Mouse (Mus musculus) CH12.LX (cell line): ENCODE data around the gene Sdhd. TPM values are rescaled to one million over a fixed set of nuclear protein-coding genes. Genes with fewer than 3 reads are reported as not detected.

Source experiments
- CHD1 ChIP-seq: IDR thresholded peaks from 2 replicates; pipeline ENCODE4 v1.6.1; 2012; ENCODE audit warnings: low read depth, low read length, improper control_type of control experiment, inconsistent platforms
- CHD2 ChIP-seq: IDR thresholded peaks from 2 replicates; pipeline ENCODE4 v1.6.1; 2011; ENCODE audit warnings: low read length, improper control_type of control experiment
- E2F4 ChIP-seq: IDR thresholded peaks from 2 replicates; pipeline ENCODE4 v1.6.1; 2011; ENCODE audit warnings: low read depth, low read length, improper control_type of control experiment; ENCODE audit not compliant: insufficient replicate concordance
- ELF1 ChIP-seq: IDR thresholded peaks from 2 replicates; pipeline ENCODE4 v1.6.1; 2014; ENCODE audit warnings: low read depth, mild to moderate bottlenecking, inconsistent platforms, low read length, improper control_type of control experiment
- MAFK ChIP-seq: IDR thresholded peaks from 2 replicates; pipeline ENCODE4 v1.6.1; 2011; ENCODE audit warnings: low read length, improper control_type of control experiment; ENCODE audit not compliant: insufficient replicate concordance
- PAX5 ChIP-seq: IDR thresholded peaks from 2 replicates; pipeline ENCODE4 v1.6.1; 2012; ENCODE audit warnings: low read length, inconsistent platforms, mixed read lengths
- RCOR1 ChIP-seq: conservative IDR thresholded peaks from 2 replicates; pipeline ENCODE4 v1.6.1; 2012; ENCODE audit warnings: low read depth, mild to moderate bottlenecking, inconsistent platforms, low read length, improper control_type of control experiment
- SIN3A ChIP-seq: IDR thresholded peaks from 2 replicates; pipeline ENCODE4 v1.6.1; 2012; ENCODE audit warnings: low read length, improper control_type of control experiment, inconsistent platforms
- TCF12 ChIP-seq: IDR thresholded peaks from 2 replicates; pipeline ENCODE4 v1.6.1; 2014; ENCODE audit warnings: low read depth, mild to moderate bottlenecking, inconsistent platforms, low read length, improper control_type of control experiment
- ZMIZ1 ChIP-seq: IDR thresholded peaks from 2 replicates; pipeline ENCODE4 v1.6.1; 2012; ENCODE audit warnings: low read depth, mild to moderate bottlenecking, inconsistent platforms, low read length, improper control_type of control experiment
- ZNF384 ChIP-seq: IDR thresholded peaks from 2 replicates; pipeline ENCODE4 v1.6.1; 2012; ENCODE audit warnings: low read depth, low read length, improper control_type of control experiment, inconsistent platforms
- polyA plus RNA-seq: library from polyadenylated mRNA; unstranded; fragments of >175 nt; gene quantifications from 2 replicates; pipeline ENCODE4 v1.2.1, GENCODE M21; 2012; ENCODE audit warnings: low read depth; ENCODE audit not compliant: insufficient read length
- total RNA-seq, 2 experiments: library from RNA; depleted of rRNA; stranded (reverse); fragments of 300-350 nt in 1 of 2; fragments of >200 nt in 1 of 2; gene quantifications; 2 replicates each; pipeline ENCODE4 v1.2.3; 2012 to 2014

Sdhd gene
- total and polyA plus RNA-seq, 3 experiments: 215 to 407 (median 240) TPM

DNA sequence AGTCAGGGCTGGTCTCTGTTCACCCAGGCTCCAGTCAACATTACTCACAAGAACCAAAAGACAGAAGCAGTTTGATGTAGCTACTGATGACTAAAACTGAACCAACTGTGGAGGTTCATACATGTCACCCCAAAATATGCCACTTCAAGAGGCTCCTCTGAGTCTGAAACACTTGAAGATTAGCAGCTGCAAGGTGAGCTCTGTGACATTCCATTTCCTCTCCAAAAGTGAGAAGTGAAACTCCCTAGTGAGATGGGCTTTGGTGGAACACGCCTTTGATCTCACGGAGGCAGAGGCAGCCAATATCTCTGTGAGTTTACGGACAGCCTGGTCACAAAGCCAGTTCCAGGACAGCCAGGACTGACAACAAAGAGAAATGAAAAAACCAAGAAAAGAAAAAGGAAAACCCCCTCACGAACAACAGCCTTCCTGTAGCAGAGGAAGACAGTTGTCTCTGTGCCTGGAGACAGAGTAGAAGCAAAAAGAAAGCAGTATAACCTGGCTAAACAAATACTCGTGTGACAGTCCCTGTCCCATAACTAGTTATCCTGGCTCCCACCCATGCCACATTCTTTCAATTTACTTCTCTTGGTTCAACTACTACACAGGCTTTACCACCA, 55.6 kb downstream of the Sdhd start (continued):
- no peak for TF ChIP-seq E2F4
- TF ChIP-seq RCOR1: peak; percentile 82
- peak; percentile 44; the same call in 1 of the 2 replicates for TF ChIP-seq MAFK
- TF ChIP-seq ZNF384: no peak; the same call in 1 of the 2 replicates
- TF ChIP-seq CHD1: no peak
- TF ChIP-seq ELF1: 0 out of 2 replicates have a peak, but pooled peaks have one; percentile 12
- TF ChIP-seq ZMIZ1: no peak
- TF ChIP-seq CHD2: peak; percentile 61
- TF ChIP-seq TCF12: peak; percentile 86
- TF ChIP-seq PAX5: no peak
- peak; percentile 71; the same call in 1 of the 2 replicates for TF ChIP-seq SIN3A

Other genes starting within 250 kb of the Sdhd start
- 0.08 TPM in 1 of 2 replicates, not detected in the other for gene Plet1, start 109.3 kb downstream of the Sdhd start, total RNA-seq (2012; rRNA removed)
- gene Plet1, start 109.3 kb downstream of the Sdhd start, total RNA-seq (2014; rRNA removed): not detected in 2 replicates
- gene Plet1, start 109.3 kb downstream of the Sdhd start, polyA plus RNA-seq: 0.19 TPM in 1 of 2 replicates, not detected in the other
- 35.3 and 37.9 TPM in 2 replicates for gene Pts, start 75.1 kb downstream of the Sdhd start, total RNA-seq (2012; rRNA removed)
- 89.4 and 91.8 TPM in 2 replicates for gene Pts, start 75.1 kb downstream of the Sdhd start, total RNA-seq (2014; rRNA removed)
- 35.4 and 37.7 TPM in 2 replicates for gene Pts, start 75.1 kb downstream of the Sdhd start, polyA plus RNA-seq
- gene Il18, start 49.0 kb downstream of the Sdhd start, total RNA-seq (2012; rRNA removed): 0.59 and 0.63 TPM in 2 replicates
- 0.70 and 0.98 TPM in 2 replicates for gene Il18, start 49.0 kb downstream of the Sdhd start, total RNA-seq (2014; rRNA removed)
- gene Il18, start 49.0 kb downstream of the Sdhd start, polyA plus RNA-seq: 0.56 TPM in 1 of 2 replicates, not detected in the other
- gene Bco2, start 48.6 kb downstream of the Sdhd start, total RNA-seq (2012; rRNA removed): 1.2 and 1.3 TPM in 2 replicates
- gene Bco2, start 48.6 kb downstream of the Sdhd start, total RNA-seq (2014; rRNA removed): 0.68 and 0.73 TPM in 2 replicates
- 0.53 and 0.93 TPM in 2 replicates for gene Bco2, start 48.6 kb downstream of the Sdhd start, polyA plus RNA-seq
- gene Tex12, start 42.5 kb downstream of the Sdhd start, total RNA-seq (2012; rRNA removed): not detected in 2 replicates
- gene Tex12, start 42.5 kb downstream of the Sdhd start, total RNA-seq (2014; rRNA removed): not detected in 2 replicates
- not detected in 2 replicates for gene Tex12, start 42.5 kb downstream of the Sdhd start, polyA plus RNA-seq
- 160 and 183 TPM in 2 replicates for gene Timm8b, start 98 bp upstream of the Sdhd start, total RNA-seq (2012; rRNA removed)
- gene Timm8b, start 98 bp upstream of the Sdhd start, total RNA-seq (2014; rRNA removed): 244 and 249 TPM in 2 replicates
- gene Timm8b, start 98 bp upstream of the Sdhd start, polyA plus RNA-seq: 119 and 155 TPM in 2 replicates
- gene Pih1d2, start 13.5 kb upstream of the Sdhd start, total RNA-seq (2012; rRNA removed): 1.8 and 2.4 TPM in 2 replicates
- gene Pih1d2, start 13.5 kb upstream of the Sdhd start, total RNA-seq (2014; rRNA removed): 4.8 and 5.5 TPM in 2 replicates
- gene Pih1d2, start 13.5 kb upstream of the Sdhd start, polyA plus RNA-seq: 2.8 and 3.2 TPM in 2 replicates
- 9.6 and 10.0 TPM in 2 replicates for gene Nkapd1, start 13.7 kb upstream of the Sdhd start, total RNA-seq (2012; rRNA removed)
- gene Nkapd1, start 13.7 kb upstream of the Sdhd start, total RNA-seq (2014; rRNA removed): 13.5 and 13.7 TPM in 2 replicates
- 36.7 and 38.4 TPM in 2 replicates for gene Nkapd1, start 13.7 kb upstream of the Sdhd start, polyA plus RNA-seq
- gene Dlat, start 56.0 kb upstream of the Sdhd start, total RNA-seq (2012; rRNA removed): 45.2 and 49.6 TPM in 2 replicates
- gene Dlat, start 56.0 kb upstream of the Sdhd start, total RNA-seq (2014; rRNA removed): 67.5 and 81.5 TPM in 2 replicates
- gene Dlat, start 56.0 kb upstream of the Sdhd start, polyA plus RNA-seq: 53.4 and 55.7 TPM in 2 replicates
- 0.04 and 0.13 TPM in 2 replicates for gene Dixdc1, start 135.7 kb upstream of the Sdhd start, total RNA-seq (2012; rRNA removed)
- 0.15 and 0.23 TPM in 2 replicates for gene Dixdc1, start 135.7 kb upstream of the Sdhd start, total RNA-seq (2014; rRNA removed)
- gene Dixdc1, start 135.7 kb upstream of the Sdhd start, polyA plus RNA-seq: 0.19 and 0.21 TPM in 2 replicates
- gene 2310030G06Rik, start 142.7 kb upstream of the Sdhd start, total RNA-seq (2012; rRNA removed): not detected in 2 replicates
- gene 2310030G06Rik, start 142.7 kb upstream of the Sdhd start, total RNA-seq (2014; rRNA removed): not detected in 2 replicates
- gene 2310030G06Rik, start 142.7 kb upstream of the Sdhd start, polyA plus RNA-seq: not detected in 2 replicates
- gene Cryab, start 147.5 kb upstream of the Sdhd start, total RNA-seq (2012; rRNA removed): not detected in 2 replicates
- gene Cryab, start 147.5 kb upstream of the Sdhd start, total RNA-seq (2014; rRNA removed): not detected in 2 replicates
- not detected in 2 replicates for gene Cryab, start 147.5 kb upstream of the Sdhd start, polyA plus RNA-seq
- not detected in 2 replicates for gene Hspb2, start 148.5 kb upstream of the Sdhd start, total RNA-seq (2012; rRNA removed)
- not detected in 2 replicates for gene Hspb2, start 148.5 kb upstream of the Sdhd start, total RNA-seq (2014; rRNA removed)
- gene Hspb2, start 148.5 kb upstream of the Sdhd start, polyA plus RNA-seq: not detected in 2 replicates
- gene Fdxacb1, start 164.4 kb upstream of the Sdhd start, total RNA-seq (2012; rRNA removed): 5.5 and 5.6 TPM in 2 replicates
- gene Fdxacb1, start 164.4 kb upstream of the Sdhd start, total RNA-seq (2014; rRNA removed): 9.5 and 10.6 TPM in 2 replicates
- gene Fdxacb1, start 164.4 kb upstream of the Sdhd start, polyA plus RNA-seq: 7.5 and 8.5 TPM in 2 replicates
- gene Alg9, start 171.2 kb upstream of the Sdhd start, total RNA-seq (2012; rRNA removed): 24.4 and 25.7 TPM in 2 replicates
- 31.4 and 40.1 TPM in 2 replicates for gene Alg9, start 171.2 kb upstream of the Sdhd start, total RNA-seq (2014; rRNA removed)
- gene Alg9, start 171.2 kb upstream of the Sdhd start, polyA plus RNA-seq: 31.1 and 39.6 TPM in 2 replicates
- 6.3 and 7.7 TPM in 2 replicates for gene 1110032A03Rik, start 171.7 kb upstream of the Sdhd start, total RNA-seq (2012; rRNA removed)
- 11.3 and 11.7 TPM in 2 replicates for gene 1110032A03Rik, start 171.7 kb upstream of the Sdhd start, total RNA-seq (2014; rRNA removed)
- 9.0 and 9.4 TPM in 2 replicates for gene 1110032A03Rik, start 171.7 kb upstream of the Sdhd start, polyA plus RNA-seq
- 42.1 and 54.9 TPM in 2 replicates for gene Ppp2r1b, start 241.5 kb upstream of the Sdhd start, total RNA-seq (2012; rRNA removed)
- 39.3 and 39.6 TPM in 2 replicates for gene Ppp2r1b, start 241.5 kb upstream of the Sdhd start, total RNA-seq (2014; rRNA removed)
- 63.6 and 66.6 TPM in 2 replicates for gene Ppp2r1b, start 241.5 kb upstream of the Sdhd start, polyA plus RNA-seq